Mouse (Mus musculus) brain, embryonic 18.5 days (tissue): Measurements from ENCODE around the gene Tspo.
A peak's percentile ranks its signal among the peaks of the same experiment; 100 is the strongest.

ENCODE experiments used
- DNase-seq: peaks from one replicate; pipeline ENCODE4 v3.0.0-alpha.2; 2012; ENCODE audit warnings: low read depth, low spot score

The Tspo gene

DNA sequence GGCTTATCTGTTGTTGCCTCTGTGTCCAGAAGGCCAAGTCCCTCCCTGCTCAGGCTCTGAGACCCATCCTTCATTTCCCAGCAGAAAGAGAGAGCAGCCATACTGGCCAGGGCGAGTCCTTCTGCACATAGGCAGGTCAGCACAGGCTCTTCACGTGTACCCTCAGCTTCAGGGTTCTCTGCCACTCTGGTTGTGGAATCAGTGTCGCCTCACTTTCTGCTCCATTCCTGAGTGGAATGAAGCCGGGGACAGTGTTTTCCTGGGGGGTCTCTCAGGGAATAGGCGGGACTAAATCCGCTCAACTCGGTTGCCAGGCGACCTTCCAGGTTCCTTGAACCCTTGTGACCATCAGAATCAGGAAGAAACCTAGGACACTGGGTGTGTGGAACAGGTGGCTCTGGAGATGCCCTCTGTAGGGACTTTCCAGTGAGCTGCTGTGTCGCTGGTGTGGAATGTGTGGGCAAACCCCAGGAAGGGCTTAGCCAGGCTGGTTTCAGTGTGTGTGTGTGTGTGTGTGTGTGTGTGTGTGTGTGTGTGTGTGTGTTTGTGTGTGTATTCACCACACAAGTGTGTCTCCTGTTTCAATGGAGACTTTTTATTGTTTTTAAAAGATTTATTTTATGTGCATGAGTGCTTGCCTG is 21.6 kb upstream of the Tspo start:
- DNase-seq: no peak

GRCm38 (mm10) chr15:83546029-83546428 is 17.4 kb upstream of the Tspo start:
- no peak for DNase-seq

DNA sequence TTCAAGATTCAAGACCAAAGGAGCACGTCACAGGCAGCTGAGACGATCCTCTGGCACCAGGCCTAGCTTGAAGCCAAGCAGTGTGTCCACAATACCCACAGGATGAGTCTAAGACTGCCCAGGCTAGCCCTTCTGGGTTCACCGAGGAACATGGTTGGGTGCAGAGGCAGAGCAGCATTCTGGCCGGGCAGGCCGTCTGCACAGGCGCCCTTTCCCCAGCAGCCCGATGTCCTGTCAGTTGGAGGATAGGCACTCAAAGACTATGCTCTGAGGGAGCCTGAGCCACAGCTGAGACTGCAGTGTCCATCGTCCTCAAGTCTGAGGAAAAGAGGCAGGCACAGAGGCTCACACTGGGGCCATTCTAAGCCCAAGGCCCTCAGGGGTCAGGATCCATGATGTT is 16.2 kb upstream of the Tspo start:
- DNase-seq: no peak

DNA sequence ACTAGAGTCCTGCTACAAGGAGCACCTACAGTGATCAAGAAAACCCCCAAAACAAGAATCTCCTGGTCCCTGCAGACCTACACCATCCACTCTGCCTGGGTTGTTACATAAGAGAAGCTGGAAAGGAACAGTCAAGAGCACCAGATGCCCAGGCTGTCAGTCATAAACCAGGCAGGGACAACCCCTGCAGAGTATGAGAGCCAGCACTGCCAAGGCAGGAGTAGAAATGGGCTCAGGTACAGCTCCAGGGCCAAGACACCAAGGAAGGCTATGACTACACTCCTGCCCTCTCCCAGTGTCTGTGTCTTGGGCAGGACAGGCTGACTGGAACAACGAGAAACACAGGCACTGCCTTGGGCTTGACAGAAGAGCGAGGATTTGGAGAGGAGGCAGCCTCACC is 13.3 kb upstream of the Tspo start:
- DNase-seq: no peak

GRCm38 (mm10) chr15:83553831-83554230 is 9.6 kb upstream of the Tspo start:
- no peak for DNase-seq

DNA sequence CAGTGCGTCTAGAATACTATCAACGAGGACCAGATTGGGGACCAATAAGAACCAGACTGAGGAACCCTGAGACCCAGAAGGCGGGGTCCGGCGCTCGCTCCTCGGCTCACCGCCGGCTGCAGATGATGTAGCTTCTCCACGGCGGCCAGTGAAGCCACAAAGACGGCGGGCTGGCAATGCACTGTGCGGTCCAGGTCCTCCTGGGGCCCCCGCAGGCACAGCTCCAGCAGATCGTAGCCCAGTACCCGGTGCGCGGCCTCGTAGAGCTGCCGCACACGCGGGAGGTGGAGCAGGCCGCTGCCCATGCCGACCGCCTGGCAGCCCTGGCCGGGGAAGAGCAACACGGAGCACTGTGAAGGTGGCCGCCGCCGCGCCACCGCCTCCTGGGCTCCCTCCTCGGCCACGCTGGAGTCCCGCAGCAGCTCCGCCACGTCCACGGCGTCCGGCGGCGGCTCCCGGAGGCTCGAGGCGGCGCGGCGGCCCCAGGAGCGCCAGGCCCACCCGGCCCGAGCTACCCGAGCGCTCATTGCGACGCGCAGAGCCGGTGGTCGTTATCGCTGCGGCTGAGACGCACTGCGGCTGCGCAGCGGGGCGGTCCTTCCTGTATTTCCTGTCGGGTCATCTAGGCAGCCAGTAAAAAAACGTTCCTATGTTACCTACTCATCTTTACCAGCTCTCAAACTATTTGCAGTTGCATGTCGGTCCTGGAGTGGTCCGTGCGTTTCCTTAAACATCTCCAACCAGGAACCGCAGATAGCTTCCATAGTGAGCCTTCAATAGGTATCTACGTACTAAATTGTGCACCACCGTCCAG is 8.0 kb upstream of the Tspo start:
- DNase-seq: peak; percentile 74

GRCm38 (mm10) chr15:83560941-83561477 is 2.4 kb upstream of the Tspo start:
- DNase-seq: no peak

DNA sequence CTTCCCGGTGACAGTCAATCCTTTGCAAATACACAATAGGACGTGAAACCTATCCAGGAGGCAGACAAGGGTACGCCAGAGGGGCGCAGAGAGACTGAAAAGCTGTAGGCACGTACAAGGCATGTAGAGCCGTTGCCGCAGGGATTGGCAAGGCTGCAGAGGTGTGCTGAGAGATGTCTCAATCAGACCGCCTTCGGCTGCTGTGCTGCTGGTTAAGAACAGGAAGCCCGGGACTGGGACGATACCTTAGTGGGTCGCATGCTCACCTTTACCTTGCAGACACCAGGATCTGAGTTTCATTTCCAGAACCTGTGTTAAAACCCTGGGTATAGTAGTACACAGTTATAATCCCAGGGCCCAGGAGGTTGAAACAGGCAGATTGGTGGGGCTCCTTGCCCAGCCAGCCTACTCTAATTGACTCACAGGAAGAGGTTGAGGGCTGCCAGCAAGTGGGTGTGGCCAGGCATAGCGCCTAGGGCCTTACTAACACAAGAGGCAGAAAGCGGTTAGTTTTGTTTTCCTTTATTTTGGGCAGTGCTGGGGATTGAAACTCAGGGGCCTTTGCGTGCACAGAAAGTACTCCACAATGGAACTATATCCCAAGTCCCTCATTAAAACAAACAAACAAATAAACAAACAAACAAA is 644 bp upstream of the Tspo start:
- no peak for DNase-seq

- DNase-seq: no peak
Measured at GRCm38 (mm10) chr15:83563857-83564651, 662 bp downstream of the Tspo start.

DNA sequence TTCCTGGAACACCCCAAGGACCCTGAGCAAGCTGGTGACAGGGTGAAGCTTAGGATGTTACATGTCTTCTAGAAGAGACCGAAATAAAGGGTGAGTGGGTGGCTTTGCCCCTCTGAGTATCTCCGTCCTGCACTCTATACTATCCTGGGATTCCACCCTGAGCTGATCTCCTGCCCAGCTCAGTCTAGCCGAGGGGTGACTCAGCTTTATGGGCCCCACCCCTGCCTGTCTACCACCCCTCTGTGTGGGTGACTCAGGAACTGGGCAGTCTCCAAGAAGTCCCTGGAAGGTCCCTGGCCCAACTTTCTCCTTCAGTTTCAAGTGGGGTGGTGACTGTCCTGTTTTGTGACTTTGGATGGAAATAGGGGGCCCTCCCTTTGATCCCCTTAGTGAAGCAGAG is 2.0 kb downstream of the Tspo start:
- no peak for DNase-seq

DNA sequence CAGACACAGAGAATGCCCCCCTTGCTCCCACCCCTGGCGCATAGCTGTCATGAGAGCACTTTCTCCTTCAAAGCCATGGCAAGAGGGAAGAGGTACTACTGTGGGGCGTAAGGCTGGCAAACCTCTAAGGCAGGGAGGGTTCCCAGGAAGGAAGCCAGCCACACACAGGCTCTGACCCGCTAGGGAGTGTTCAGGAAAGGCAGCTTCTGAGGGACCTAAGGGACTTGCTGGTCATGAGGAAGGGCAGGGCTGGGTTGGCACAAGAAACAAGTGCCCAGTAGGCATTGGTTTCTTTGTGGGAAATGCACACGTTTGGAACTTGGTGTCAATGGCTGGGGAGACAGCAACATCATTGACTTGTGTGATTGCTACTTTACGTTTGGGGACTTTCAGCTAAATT is 2.6 kb downstream of the Tspo start:
- no peak for DNase-seq

DNA sequence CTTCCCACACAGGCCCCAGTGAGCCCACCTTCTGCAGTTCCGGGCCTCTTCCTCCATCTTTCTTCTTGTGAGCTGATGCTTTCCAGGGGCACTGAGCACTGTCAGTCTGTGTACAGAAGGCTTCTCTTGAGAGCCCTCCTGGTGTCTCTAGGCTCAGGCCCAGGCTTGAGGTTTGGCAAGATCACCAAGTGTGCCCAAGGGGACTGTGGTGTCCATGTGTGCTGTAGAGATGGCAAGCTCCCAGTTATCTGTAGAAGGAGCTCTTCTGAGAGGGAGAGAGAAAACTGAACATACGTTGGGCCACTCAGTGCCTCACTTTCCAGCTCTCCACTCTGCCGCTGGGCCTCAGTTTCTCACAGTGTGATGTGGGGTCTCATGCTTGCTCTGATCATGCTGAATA is 4.3 kb downstream of the Tspo start:
- DNase-seq: no peak

GRCm38 (mm10) chr15:83568544-83568943 is 5.2 kb downstream of the Tspo start:
- no peak for DNase-seq

DNA sequence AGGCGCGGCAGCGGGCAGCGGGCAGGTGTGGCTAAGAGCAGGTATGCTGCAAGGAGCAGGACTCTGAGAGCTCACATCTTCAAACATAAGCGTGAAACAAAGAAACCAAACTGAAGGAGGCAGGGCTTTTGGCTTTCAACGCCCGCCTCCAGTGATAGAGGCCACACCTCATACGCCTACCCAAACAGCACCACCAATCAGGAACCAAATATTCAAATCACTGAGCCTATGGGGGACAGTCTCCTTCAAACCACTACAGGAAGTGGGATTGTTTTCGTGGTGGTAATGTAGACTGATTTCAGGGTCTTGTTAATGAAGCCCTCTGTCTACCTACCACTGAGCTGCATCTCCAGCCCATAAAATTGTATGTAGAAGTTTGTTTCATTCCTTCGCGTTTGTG is 6.3 kb downstream of the Tspo start:
- no peak for DNase-seq

DNA sequence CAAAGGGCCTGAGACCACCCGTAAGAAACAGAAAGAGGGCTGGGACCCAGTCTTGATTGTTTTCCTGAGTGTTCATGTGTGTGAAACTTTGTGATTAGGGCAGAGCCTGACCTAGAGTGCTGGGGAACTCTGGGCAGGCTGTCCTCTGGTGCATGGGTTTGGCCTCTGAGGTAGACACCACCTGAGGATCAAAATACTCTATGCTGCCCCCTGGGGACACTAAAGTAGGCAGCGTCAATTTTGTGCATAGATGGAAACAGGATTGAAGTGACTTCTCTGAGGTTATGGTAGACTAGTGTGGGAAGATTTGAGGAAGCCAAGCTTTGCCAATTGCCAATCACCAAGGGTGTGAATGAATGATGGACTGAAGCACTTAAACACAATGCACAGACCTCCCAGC is 7.2 kb downstream of the Tspo start:
- no peak for DNase-seq

DNA sequence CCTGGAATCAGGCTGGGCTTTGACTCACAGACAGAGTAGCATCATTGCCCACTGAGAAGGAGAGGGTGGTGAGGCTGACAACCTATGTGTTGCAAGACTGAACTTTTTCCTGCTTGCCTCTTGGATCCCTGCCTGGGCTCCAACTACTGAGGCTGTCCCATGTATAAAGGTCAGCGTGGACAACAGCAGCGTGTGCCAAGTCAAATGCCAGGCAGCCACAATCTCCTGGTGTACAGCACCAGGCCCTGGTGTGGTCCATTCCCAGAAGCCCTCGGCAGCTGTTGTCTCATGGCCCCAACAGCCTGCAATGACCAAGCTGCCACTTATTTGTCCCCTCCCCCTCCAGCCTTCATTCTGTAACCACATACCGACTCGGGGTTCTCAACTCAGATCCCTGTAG is 8.2 kb downstream of the Tspo start:
- no peak for DNase-seq

- DNase-seq: no peak
Measured at GRCm38 (mm10) chr15:83572132-83572531, 8.7 kb downstream of the Tspo start.

- DNase-seq: no peak
Measured at GRCm38 (mm10) chr15:83573606-83574005, 10.2 kb downstream of the Tspo start.

- no peak for DNase-seq
Measured at GRCm38 (mm10) chr15:83574731-83575351, 11.4 kb downstream of the Tspo start.

GRCm38 (mm10) chr15:83575543-83575942 is 12.2 kb downstream of the Tspo start:
- no peak for DNase-seq

GRCm38 (mm10) chr15:83576651-83577050 is 13.3 kb downstream of the Tspo start:
- DNase-seq: no peak
